ENCODE assay signal across 11 mouse cellular contexts in the genomic region with DNA sequence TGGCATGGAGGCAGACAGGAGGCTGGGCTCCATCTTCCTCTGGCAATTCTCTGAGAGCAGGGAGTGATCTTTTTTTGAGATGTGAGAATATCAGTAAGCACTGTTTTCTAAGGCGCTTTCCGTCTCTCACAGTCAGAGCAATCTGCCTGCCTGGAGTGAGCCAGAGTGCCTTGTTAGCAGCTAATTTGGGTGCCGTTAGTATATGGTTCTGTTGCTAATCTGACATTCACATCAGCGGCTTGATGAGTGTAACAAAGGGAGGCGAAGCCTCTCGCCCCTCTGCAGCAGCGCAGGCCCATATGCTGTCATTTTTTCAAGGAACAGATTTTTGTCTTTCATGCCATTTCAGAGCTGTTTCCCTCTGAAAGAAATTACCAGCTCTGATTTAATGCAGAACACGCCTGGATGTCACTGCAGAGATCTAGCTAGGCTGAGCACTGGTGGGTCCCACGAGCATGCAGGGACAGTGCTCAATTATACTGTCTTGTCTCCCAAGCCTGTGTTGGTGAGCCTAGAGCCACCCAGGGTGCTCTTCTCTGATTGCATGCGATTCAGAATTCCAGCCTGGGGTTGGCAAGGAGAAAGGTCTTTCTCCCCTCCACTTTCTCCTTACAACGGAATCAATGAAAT.
DNase-seq lines count a peak whose midpoint lies in the region; ATAC-seq and TF ChIP-seq lines count a peak whose summit lies in the region.
"Had no signal": no experiment of that assay in that cellular context is flagged by ENCODE, and none has a peak within 500 bp of the region (broad histone marks: within the 10 kb centered on the region; RNA-seq: fewer than 3 reads in every experiment).

No protein-coding gene starts in this region.

- WGBS in forebrain, embryonic 13.5 days: 38% methylated on average over 11 of the region's 11 CpGs
- WGBS in midbrain, embryonic 13.5 days: 54% methylated on average over 11 of the region's 11 CpGs

- TF ChIP-seq POLR2A in cortical plate, adult 2 months (IDR thresholded peaks at IDR 0.05; ENCODE audit: extremely low read depth, insufficient read depth, low read length): no peak

- ATAC-seq in forebrain, embryonic 13.5 days: peak; percentile 93
- ATAC-seq in midbrain, embryonic 13.5 days: no peak
- no peak for ATAC-seq in CD4-positive, CD25-positive, alpha-beta regulatory T cell, adult 4 months
- ATAC-seq: intestine, postnatal 0 days had no signal

- H3K9me3 ChIP-seq in forebrain, embryonic 13.5 days (replicated peaks): no peaks in the 10 kb centered on the region
- H3K9me3 ChIP-seq in midbrain, embryonic 13.5 days: no peaks in the 10 kb centered on the region
- H3K9me3 ChIP-seq: liver, embryonic 13.5 days had no signal

- no peak overlapping the region for H3K4me2 ChIP-seq in forebrain, embryonic 13.5 days
- H3K4me2 ChIP-seq in midbrain, embryonic 13.5 days (replicated peaks): no peak overlapping the region
- H3K4me2 ChIP-seq: liver, embryonic 13.5 days had no signal

- no peaks in the 10 kb centered on the region for H3K36me3 ChIP-seq in forebrain, embryonic 13.5 days (ENCODE audit: poor library complexity, severe bottlenecking)
- no peaks in the 10 kb centered on the region for H3K36me3 ChIP-seq in midbrain, embryonic 13.5 days
- H3K36me3 ChIP-seq: liver, embryonic 13.5 days had no signal

- TF ChIP-seq CTCF in cortical plate, adult 2 months (IDR thresholded peaks at IDR 0.05; ENCODE audit: extremely low read depth, insufficient read depth, low read length): no peak
- no peak for TF ChIP-seq CTCF in layer of hippocampus, adult 2 months (conservative IDR thresholded peaks at IDR 0.05)

- no peak overlapping the region for H3K4me3 ChIP-seq in cortical plate, adult 2 months (ENCODE audit: insufficient read depth, low read length)
- no peak overlapping the region for H3K4me3 ChIP-seq in forebrain, embryonic 13.5 days
- no peak overlapping the region for H3K4me3 ChIP-seq in layer of hippocampus, adult 2 months
- no peak overlapping the region for H3K4me3 ChIP-seq in midbrain, embryonic 13.5 days (replicated peaks)
- H3K4me3 ChIP-seq: liver, embryonic 13.5 days had no signal

- peaks cover 4% of the 10 kb centered on the region for H3K4me1 ChIP-seq in cortical plate, adult 2 months (ENCODE audit: control insufficient read depth, insufficient read depth, low read length)
- peaks cover 42% of the 10 kb centered on the region for H3K4me1 ChIP-seq in forebrain, embryonic 13.5 days
- H3K4me1 ChIP-seq in midbrain, embryonic 13.5 days (replicated peaks): peaks cover 35% of the 10 kb centered on the region
- H3K4me1 ChIP-seq: liver, embryonic 13.5 days had no signal

- H3K9ac ChIP-seq in forebrain, embryonic 13.5 days: 0 out of 2 replicates have a peak overlapping the region, but pooled peaks have one; percentile 1
- no peak overlapping the region for H3K9ac ChIP-seq in midbrain, embryonic 13.5 days (replicated peaks)
- H3K9ac ChIP-seq: liver, embryonic 13.5 days had no signal

- peak; percentile 59 to 90 for DNase-seq in layer of hippocampus, adult 2 months (ENCODE audit: low spot score in 2 of 2)
- DNase-seq in urinary bladder, postnatal 10 days (ENCODE audit: low spot score): no peak
- DNase-seq in cerebellum, adult 11 months: no peak
- DNase-seq in urinary bladder, postnatal 25 days (ENCODE audit: low spot score): no peak
- DNase-seq: gastrocnemius, postnatal 36 days; liver, embryonic 13.5 days had no signal

- no peaks in the 10 kb centered on the region for H3K27me3 ChIP-seq in forebrain, embryonic 13.5 days
- no peaks in the 10 kb centered on the region for H3K27me3 ChIP-seq in midbrain, embryonic 13.5 days
- H3K27me3 ChIP-seq: liver, embryonic 13.5 days had no signal

- peak overlapping the region; percentile 3; the same call in 1 of the 2 replicates for H3K27ac ChIP-seq in cortical plate, adult 2 months (ENCODE audit: insufficient read depth, low read length)
- H3K27ac ChIP-seq in forebrain, embryonic 13.5 days: peak overlapping the region; percentile 91
- H3K27ac ChIP-seq in layer of hippocampus, adult 2 months: peak overlapping the region; percentile 84
- peak overlapping the region; percentile 76 for H3K27ac ChIP-seq in midbrain, embryonic 13.5 days
- H3K27ac ChIP-seq: liver, embryonic 13.5 days had no signal

Comparison
In these comparisons a context has a peak if more than half of its experiments do, and no peak if none do; other contexts are left out.
1. H3K27ac ChIP-seq: peak in every context shown above with its lines; median percentile 91 in forebrain, embryonic 13.5 days; 84 in layer of hippocampus, adult 2 months; 76 in midbrain, embryonic 13.5 days; 3 in cortical plate, adult 2 months.
2. DNase-seq: peak in layer of hippocampus, adult 2 months (2 of 2); none in urinary bladder, postnatal 10 days (single experiment), cerebellum, adult 11 months (single experiment) and urinary bladder, postnatal 25 days (single experiment).